Mouse (Mus musculus) brain, embryonic 14.5 days (tissue): ENCODE measurements around the gene Rras2.

Experiments
- CTCF ChIP-seq: fragments of 200-500 bp; IDR thresholded peaks from 2 replicates; pipeline ENCODE4 v1.5.1; 2012; ENCODE audit warnings: inconsistent platforms, mild to moderate bottlenecking, moderate library complexity, borderline replicate concordance; ENCODE audit not compliant: insufficient read depth, insufficient read length; ENCODE audit errors: extremely low read depth
- POLR2A ChIP-seq: fragments of 200-500 bp; IDR thresholded peaks from 2 replicates; pipeline ENCODE4 v1.6.1; 2012; ENCODE audit warnings: mild to moderate bottlenecking, inconsistent platforms, borderline replicate concordance; ENCODE audit not compliant: poor library complexity, insufficient read depth, insufficient read length, severe bottlenecking; ENCODE audit errors: extremely low read depth

DNA sequence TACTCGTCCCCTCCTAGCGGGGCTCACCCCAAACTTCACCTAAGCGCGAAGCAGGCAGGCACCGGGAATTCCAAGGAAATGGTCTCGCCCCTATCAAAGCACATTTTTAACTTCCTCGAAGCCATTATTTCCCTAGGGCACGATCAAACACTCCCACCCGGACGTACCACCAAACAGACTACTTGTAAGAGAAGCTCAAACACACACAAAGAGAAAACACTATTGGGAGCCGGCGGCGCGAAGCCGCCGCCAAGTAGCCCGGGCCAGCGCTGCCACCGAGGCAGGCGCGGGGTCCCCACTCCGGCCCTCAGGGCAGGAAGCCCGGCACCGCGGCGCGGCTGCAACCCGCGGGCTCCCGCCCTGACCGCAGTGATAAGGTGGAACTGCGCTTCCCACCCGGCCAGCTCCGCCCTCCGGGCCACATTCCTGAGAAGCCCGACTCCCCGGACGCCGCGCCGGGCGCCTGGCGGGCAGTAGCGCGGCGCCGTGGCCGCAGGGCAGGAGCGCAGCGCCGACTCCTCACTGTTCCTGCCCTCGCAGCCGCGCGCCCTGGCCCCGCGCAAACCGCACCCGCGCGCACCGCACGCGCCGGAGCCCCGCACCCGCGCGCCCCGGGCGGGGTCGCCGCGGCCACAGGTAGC, 750 bp downstream of the Rras2 start:
- no peak for TF ChIP-seq CTCF
- no peak for TF ChIP-seq POLR2A
